Comparison of ENCODE assay signal across 8 mouse cellular contexts in genomic region chr2:136648606-136649005, GRCm38 (mm10).
DNase-seq lines count a peak whose midpoint lies in the region; ATAC-seq and TF ChIP-seq lines count a peak whose summit lies in the region.

No protein-coding gene starts in this region.

- no peaks in the 10 kb centered on the region for H3K9me3 ChIP-seq in heart, embryonic 12.5 days (replicated peaks)

- H3K27ac ChIP-seq in heart, embryonic 12.5 days (ENCODE audit: poor library complexity, severe bottlenecking) = no peak overlapping the region
- H3K27ac ChIP-seq in thymus, adult 2 months (ENCODE audit: control insufficient read depth, insufficient read depth, low read length) = no peak overlapping the region

- H3K36me3 ChIP-seq in heart, embryonic 12.5 days = no peaks in the 10 kb centered on the region
- H3K36me3 ChIP-seq in thymus, adult 2 months (ENCODE audit: control insufficient read depth, insufficient read depth, low read length) = no peaks in the 10 kb centered on the region

- H3K4me1 ChIP-seq in heart, embryonic 12.5 days (replicated peaks) = 0 out of 2 replicates have a peak, but pooled peaks cover 5% of the 10 kb centered on the region
- no peaks in the 10 kb centered on the region for H3K4me1 ChIP-seq in thymus, adult 2 months (replicated peaks; ENCODE audit: control insufficient read depth, insufficient read depth, low read length)

- no peak for ATAC-seq in heart, embryonic 12.5 days (ENCODE audit: insufficient number of reproducible peaks, low FRiP score)

- TF ChIP-seq CTCF in thymus, adult 2 months (IDR thresholded peaks at IDR 0.05; ENCODE audit: borderline replicate concordance, control insufficient read depth, extremely low read depth, insufficient read depth, low read length, poor library complexity) = no peak

- intact Hi-C loops in left cerebral cortex, postnatal 4 days (cut with DNase I) = no loop called here

- no peak overlapping the region for H3K9ac ChIP-seq in heart, embryonic 12.5 days

- H3K4me2 ChIP-seq in heart, embryonic 12.5 days = no peak overlapping the region

- H3K4me3 ChIP-seq in heart, embryonic 12.5 days = no peak overlapping the region
- H3K4me3 ChIP-seq in thymus, adult 2 months (ENCODE audit: control insufficient read depth, insufficient read depth, low read length) = no peak overlapping the region

- DNase-seq in heart, adult 11 months = peak; percentile 91
- DNase-seq in adrenal gland, postnatal 14 days = peak; percentile 79
- DNase-seq in gonadal fat pad, adult 2 months (ENCODE audit: low read depth) = peak; percentile 3
- peak; percentile 81 for DNase-seq in left cerebral cortex, postnatal 4 days
- DNase-seq in testis, postnatal 10 days (ENCODE audit: low spot score) = peak; percentile 47
- DNase-seq in natural killer cell, adult 2 months (ENCODE audit: low spot score in 2 of 2) = no peak
- DNase-seq in thymus, adult 2 months = no peak

- 64% methylated on average over 5 of the region's 5 CpGs for WGBS in heart, embryonic 12.5 days
- WGBS in thymus, adult 2 months = 72% methylated on average over 5 of the region's 5 CpGs

- no peak for TF ChIP-seq POLR2A in thymus, adult 2 months (IDR thresholded peaks at IDR 0.05; ENCODE audit: control insufficient read depth, extremely low read depth, insufficient read depth, low read length, poor library complexity)

- H3K27me3 ChIP-seq in heart, embryonic 12.5 days (replicated peaks) = no peaks in the 10 kb centered on the region
- H3K27me3 ChIP-seq in thymus, adult 2 months (ENCODE audit: control insufficient read depth, insufficient read depth, low read length) = no peaks in the 10 kb centered on the region

Comparison
In these comparisons a context has a peak if more than half of its experiments do, and no peak if none do; other contexts are left out.
1. DNase-seq: peak in heart, adult 11 months (single experiment), adrenal gland, postnatal 14 days (single experiment), gonadal fat pad, adult 2 months (single experiment), left cerebral cortex, postnatal 4 days (single experiment) and testis, postnatal 10 days (single experiment); none in natural killer cell, adult 2 months (0 of 2) and thymus, adult 2 months (single experiment).